Mouse (Mus musculus) layer of hippocampus, adult 9-10 months (tissue): Measurements from ENCODE around the gene Retreg3.
A peak's percentile ranks its signal among the peaks of the same experiment; 100 is the strongest.
"Not testable (repeated sequence)": the region's sequence is repeated elsewhere in the genome, so short reads cannot be mapped to it uniquely, and the experiment has no call there.

ENCODE experiments used
- DNase-seq: peaks from one replicate; pipeline ENCODE4 v3.0.0; 2022; ENCODE audit warnings: low spot score

The Retreg3 gene

GRCm38 (mm10) chr11:101119761-101120544, at the start of gene Retreg3, which contains the start of gene Tubg1:
TSS of gene Retreg3 (minus strand) at chr11:101119893.
TSS of gene Tubg1 (plus strand) at chr11:101119938.
- peak; percentile 94 for DNase-seq

GRCm38 (mm10) chr11:101168301-101168980, 48.7 kb upstream of the Retreg3 start:
- DNase-seq = no peak

DNA sequence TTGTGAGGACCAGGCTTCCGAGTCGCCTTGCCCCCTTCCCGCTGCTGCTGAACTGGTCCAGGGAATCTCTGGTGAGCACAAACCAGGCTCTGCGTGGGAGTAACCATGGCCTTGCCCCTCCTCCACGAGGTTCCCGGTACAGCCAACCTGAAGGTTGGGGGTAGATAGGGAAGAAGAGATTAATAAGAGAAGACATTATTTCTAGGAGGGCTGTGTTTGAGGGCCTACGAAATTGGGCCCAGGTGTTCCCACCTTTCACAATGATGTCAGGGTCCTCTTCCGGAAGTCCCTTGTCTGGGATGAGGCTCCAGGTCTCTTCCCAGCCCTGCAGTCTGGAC, 48.2 kb upstream of the Retreg3 start:
- DNase-seq = no peak

GRCm38 (mm10) chr11:101167211-101167962, 47.7 kb upstream of the Retreg3 start:
- DNase-seq = no peak

DNA sequence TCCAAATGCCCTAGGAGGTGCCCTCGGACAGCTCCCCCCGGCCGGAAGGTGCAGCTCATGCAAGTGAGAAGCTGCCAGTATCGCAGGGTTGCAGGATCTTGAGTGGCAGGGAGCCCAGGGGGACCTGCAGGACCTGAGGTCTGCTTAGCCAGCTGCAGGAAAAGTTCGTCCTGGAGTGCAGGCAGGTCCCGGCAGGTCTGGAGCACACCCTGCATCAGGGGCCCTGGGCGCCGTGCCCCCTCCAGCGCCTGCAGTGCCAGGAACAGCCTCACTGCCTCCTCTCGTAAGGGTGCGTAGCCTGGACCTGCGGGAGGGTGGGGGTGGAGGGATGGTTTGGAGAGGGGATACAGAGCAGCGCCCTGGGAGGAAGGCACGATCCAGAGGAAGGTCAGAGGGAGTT, 46.7 kb upstream of the Retreg3 start:
- DNase-seq = no peak

DNA sequence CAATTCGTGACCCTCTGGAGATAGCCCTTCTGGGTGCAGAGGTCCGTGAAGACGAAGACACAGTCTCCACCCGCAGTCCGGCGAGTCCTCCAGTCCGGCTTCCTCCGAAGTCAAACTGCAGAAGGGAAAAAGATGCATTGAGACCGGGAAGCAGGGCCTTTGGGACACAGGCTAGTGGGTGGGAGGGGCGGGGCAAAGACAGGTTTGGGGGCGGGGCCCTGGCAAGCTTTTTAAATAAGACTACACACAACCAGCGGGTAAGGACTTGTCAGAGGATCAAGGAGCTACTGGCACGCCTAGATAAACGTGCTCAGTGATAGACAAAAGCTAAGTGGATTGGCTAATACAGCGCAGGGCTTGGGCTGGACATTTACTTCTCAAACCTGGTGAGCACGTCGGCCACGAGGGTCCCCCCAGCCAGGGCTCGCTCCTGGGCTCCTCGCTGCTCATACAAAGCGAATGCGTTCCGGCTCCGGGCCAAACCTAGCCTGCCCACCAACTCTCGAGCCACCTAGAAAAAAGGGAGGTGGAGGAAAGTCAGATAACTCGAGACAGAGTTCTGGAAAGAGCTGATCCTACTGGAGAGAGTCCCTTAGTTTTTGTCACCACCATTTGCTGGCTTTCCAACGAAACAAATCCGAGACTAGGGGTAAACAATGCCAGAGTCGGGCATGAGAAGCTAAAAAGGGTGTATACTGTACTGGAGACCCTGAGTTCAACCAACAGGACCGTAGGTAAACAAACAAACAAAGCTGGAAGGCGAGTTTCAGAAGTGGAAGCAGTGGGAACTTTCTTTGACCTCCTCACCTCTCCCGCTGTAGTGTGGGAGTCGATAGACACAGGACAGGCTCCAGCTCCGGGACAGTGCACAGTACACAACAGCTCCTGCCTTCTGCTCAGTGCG, 45.2 kb upstream of the Retreg3 start:
- no peak for DNase-seq

DNA sequence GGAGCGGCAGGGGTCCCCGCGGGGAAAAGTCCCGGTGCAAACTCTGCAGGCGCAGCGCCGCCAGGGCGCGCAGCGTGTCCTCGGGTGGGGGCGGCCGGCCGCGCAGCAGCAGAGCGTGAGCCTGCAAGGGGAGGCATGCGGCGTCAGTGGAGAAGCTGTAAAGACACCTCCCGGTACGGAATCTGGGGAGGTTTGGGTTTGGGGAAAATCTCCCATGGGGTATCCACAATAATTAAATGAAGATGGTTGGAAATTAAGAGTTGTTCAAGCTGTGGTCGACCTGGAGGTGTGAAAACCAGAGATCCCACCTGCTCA, 44.6 kb upstream of the Retreg3 start:
- DNase-seq = no peak

- no peak for DNase-seq
These were observed 44.0 kb upstream of the Retreg3 start for GRCm38 (mm10) chr11:101163476-101164350.

GRCm38 (mm10) chr11:101162772-101163171, 43.1 kb upstream of the Retreg3 start:
- no peak for DNase-seq

- DNase-seq = no peak
These were observed 42.6 kb upstream of the Retreg3 start for GRCm38 (mm10) chr11:101162301-101162700.

DNA sequence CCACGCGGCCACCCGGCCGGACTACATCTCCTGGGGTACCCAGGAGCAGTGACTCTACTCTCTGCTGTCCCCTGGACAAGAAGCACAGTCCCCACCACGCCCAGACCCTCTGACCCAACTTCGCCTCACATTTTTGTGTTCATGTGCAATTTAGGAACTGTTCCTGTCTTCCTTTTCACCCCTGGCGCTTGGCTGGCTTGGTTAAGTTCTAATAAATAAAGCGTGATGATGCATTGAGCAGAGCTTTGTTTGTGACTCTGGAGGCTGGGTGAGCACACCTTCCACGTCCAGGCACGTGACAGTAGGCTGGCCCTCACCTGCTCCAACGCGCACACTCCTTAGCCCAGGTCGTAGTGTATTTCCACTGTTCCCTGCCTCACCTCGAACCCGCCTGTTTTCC, 41.9 kb upstream of the Retreg3 start:
- no peak for DNase-seq

DNA sequence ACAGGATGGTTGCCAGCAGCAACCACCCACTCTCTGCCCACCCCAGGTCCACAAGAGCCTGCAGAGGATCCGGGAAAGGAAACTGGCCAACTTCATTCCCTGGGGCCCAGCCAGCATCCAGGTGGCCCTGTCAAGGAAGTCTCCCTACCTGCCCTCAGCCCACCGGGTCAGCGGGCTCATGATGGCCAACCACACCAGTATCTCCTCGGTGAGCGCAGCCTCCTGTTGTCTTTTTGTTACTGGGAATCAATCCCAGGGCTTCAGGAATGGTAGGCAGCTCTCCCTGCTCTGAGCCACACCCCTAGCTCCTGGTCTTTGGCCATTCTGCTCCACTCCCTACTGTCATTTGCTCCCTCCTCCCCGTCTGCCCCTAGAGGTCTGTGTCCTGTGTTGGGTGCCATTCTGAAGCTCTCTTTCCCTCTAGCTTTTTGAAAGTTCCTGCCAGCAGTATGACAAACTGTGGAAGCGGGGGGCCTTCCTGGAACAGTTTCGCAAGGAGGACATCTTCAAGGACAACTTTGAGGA, 41.4 kb upstream of the Retreg3 start:
- not testable (repeated sequence) for DNase-seq

DNA sequence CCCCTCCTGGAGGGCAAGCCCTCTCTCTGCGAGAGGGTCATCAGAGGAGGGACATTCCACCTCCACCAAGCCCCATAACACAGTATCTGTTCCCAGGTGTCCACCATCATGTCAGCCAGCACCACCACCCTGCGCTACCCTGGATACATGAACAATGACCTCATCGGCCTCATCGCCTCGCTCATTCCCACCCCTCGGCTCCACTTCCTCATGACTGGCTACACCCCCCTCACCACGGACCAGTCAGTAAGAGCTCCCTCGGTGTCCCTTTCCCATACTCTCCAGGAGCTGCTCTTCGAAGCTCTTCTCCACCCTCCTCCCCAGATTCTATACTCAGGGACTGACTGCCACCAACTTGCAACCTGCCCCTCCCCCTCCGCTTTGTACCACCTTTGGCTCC, 40.5 kb upstream of the Retreg3 start:
- not testable (repeated sequence) for DNase-seq

GRCm38 (mm10) chr11:101155728-101156371, 36.2 kb upstream of the Retreg3 start, which contains the start of gene Tubg2:
TSS of gene Tubg2 (plus strand) at chr11:101155907.
- DNase-seq = no peak

- no peak for DNase-seq
These were observed 35.5 kb upstream of the Retreg3 start for GRCm38 (mm10) chr11:101155151-101155550.

DNA sequence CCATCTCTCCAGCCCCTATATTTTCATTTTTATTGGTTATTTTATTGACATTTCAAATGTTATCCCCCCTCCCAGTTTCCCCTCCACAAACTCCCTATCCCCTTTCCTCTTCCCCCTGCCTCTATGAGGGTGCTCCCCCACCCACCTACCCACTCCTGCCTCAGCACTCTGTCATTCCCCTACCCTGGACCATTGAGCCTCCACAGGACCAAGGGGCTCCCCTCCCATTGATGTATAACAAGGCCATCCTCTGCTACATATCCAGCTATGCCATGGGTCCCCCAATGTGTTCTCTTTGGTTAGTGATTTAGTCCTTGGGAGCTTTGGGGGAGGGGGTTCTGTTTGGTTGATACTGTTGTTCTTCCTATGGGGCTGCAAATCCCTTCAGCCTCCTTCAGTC, 35.0 kb upstream of the Retreg3 start:
- DNase-seq = no peak

- DNase-seq = no peak
These were observed 33.1 kb upstream of the Retreg3 start for GRCm38 (mm10) chr11:101152825-101153224.

DNA sequence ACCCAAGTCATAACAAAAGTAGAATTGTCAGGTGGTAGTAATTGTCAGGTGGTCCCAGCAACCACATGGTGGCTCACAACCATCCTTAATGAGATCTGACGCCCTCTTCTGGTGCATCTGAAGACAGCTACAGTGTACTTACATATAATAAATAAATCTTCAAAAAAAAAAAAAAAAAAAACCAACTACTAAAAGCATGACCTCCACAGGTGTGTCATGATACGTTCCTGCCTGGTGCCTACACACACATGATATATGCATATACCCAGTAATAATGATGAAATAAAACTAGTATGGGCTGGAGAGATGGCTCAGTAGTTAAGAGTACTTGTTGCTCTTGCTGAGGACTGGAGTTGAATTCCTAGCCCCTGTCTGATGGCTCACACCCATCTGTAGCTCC, 31.4 kb upstream of the Retreg3 start:
- no peak for DNase-seq

- DNase-seq = no peak
These were observed 29.7 kb upstream of the Retreg3 start for GRCm38 (mm10) chr11:101149178-101150105.
